Mouse (Mus musculus) common myeloid progenitor, adult 5-6 weeks (primary cell): ENCODE measurements around the gene Wfdc3. TPM values are rescaled to one million over a fixed set of nuclear protein-coding genes. Genes with fewer than 3 reads are reported as not detected.

Experiments used
- ATAC-seq: replicated peaks from 2 replicates; pipeline ENCODE4 v1.8.0; 2016; ENCODE audit warnings: low read depth, mild to moderate bottlenecking, moderate TSS enrichment, inconsistent platforms; ENCODE audit not compliant: poor library complexity, severe bottlenecking
- total RNA-seq: library from RNA; stranded (forward); fragments of 200-1000, 187-1606 nt; gene quantifications from 2 replicates; pipeline ENCODE4 v1.2.3, GENCODE M21; 2017

Wfdc3 gene
- total RNA-seq, result 1.1 TPM in 1 of 2 replicates, not detected in the other

GRCm38 (mm10) chr2:164745843-164746479 is at the start of gene Wfdc3, which contains the start of gene Dnttip1:
Gene Wfdc3, minus strand, starts transcription at chr2:164745931.
Gene Dnttip1, plus strand, starts transcription at chr2:164745983.
- ATAC-seq, result peak; percentile 82

GRCm38 (mm10) chr2:164794293-164794692 is 48.6 kb upstream of the Wfdc3 start:
- peak; percentile 86 for ATAC-seq

GRCm38 (mm10) chr2:164793772-164794171 is 48.0 kb upstream of the Wfdc3 start:
- 0 out of 2 replicates have a peak, but pooled peaks have one; percentile 20 for ATAC-seq

GRCm38 (mm10) chr2:164793236-164793635 is 47.5 kb upstream of the Wfdc3 start:
- peak; percentile 50 for ATAC-seq

GRCm38 (mm10) chr2:164792400-164793190 is 46.9 kb upstream of the Wfdc3 start:
- no peak for ATAC-seq

GRCm38 (mm10) chr2:164791841-164792261 is 46.1 kb upstream of the Wfdc3 start:
- ATAC-seq, result no peak

GRCm38 (mm10) chr2:164790451-164790850 is 44.7 kb upstream of the Wfdc3 start:
- ATAC-seq, result no peak

- ATAC-seq, result no peak
Measured at GRCm38 (mm10) chr2:164788411-164788810, 42.7 kb upstream of the Wfdc3 start.

- ATAC-seq, result no peak
Measured at GRCm38 (mm10) chr2:164787779-164788178, 42.0 kb upstream of the Wfdc3 start.

- peak; percentile 51 for ATAC-seq
Measured at GRCm38 (mm10) chr2:164787032-164787431, 41.3 kb upstream of the Wfdc3 start.

GRCm38 (mm10) chr2:164786388-164786885 is 40.7 kb upstream of the Wfdc3 start:
- ATAC-seq, result no peak

- ATAC-seq, result peak; percentile 42
Measured at GRCm38 (mm10) chr2:164785481-164786387, 40.0 kb upstream of the Wfdc3 start, which contains the start of gene Snx21. Gene Snx21, plus strand, starts transcription at chr2:164785823.

- ATAC-seq, result no peak
Measured at GRCm38 (mm10) chr2:164784869-164785420, 39.2 kb upstream of the Wfdc3 start.

- no peak for ATAC-seq
Measured at GRCm38 (mm10) chr2:164783926-164784581, 38.3 kb upstream of the Wfdc3 start.

- no peak for ATAC-seq
Measured at GRCm38 (mm10) chr2:164781876-164782275, 36.1 kb upstream of the Wfdc3 start.

GRCm38 (mm10) chr2:164779481-164780086 is 33.9 kb upstream of the Wfdc3 start, which contains the start of gene Tnnc2:
Gene Tnnc2, minus strand, starts transcription at chr2:164779967.
- ATAC-seq, result no peak

GRCm38 (mm10) chr2:164778809-164779208 is 33.1 kb upstream of the Wfdc3 start:
- no peak for ATAC-seq

- no peak for ATAC-seq
Measured at GRCm38 (mm10) chr2:164778015-164778287, 32.2 kb upstream of the Wfdc3 start.
